Mouse (Mus musculus): ENCODE results near the gene Dnah11. TPM values are rescaled to one million over a fixed set of nuclear protein-coding genes. Genes with fewer than 3 reads are reported as not detected.

The Dnah11 gene
- polyA plus RNA-seq, 2 experiments, result 0.15 to 0.39 TPM

DNA sequence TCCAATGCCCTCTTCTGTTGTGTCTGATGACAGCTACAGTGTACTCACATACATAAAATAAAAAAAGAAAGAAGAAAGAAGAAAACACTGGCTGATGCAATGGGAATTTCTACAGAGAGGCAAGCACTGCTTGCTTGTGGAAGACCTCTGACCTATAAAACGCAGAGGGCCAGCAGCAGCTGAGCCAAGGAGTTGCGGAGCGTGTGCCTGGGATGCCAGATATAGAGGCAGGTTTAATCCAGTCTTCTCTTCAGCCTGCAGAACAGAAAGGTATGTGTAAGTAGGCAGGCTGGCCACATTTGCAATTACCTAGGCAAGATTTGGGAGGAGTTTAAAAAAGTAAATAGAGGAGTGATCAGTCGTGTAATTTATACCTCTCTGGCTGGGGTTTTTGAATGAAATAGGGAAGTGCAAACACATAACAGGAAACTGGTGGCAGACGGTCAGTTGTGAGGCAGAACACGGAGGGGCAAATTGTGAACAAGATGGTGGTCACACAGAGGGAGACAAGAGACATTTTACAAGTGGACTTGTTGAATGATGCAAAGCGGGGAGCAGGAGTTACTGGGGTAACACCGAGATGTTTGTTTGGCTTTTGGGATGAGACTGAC is 367.4 kb downstream of the Dnah11 start:
- no peak overlapping the region for H3K27ac ChIP-seq (replicated peaks; ENCODE audit: low read depth, low read length)
- TF ChIP-seq POLR2A (IDR thresholded peaks at IDR 0.05; ENCODE audit: borderline replicate concordance, extremely low read depth, insufficient read depth, insufficient read length), result no peak
- ATAC-seq (ENCODE audit: low FRiP score, low read depth), result no peak
- no peaks in the 10 kb centered on the region for H3K9me3 ChIP-seq (ENCODE audit: control insufficient read depth, low read length)
- no peak overlapping the region for H3K9ac ChIP-seq (ENCODE audit: low read depth, low read length, severe bottlenecking)
- WGBS, result 71% methylated on average over 8 of the region's 8 CpGs
- H3K27me3 ChIP-seq (ENCODE audit: control insufficient read depth, insufficient read depth, low read length), result no peaks in the 10 kb centered on the region
- H3K4me1 ChIP-seq (ENCODE audit: control insufficient read depth, insufficient read depth, low read length), result no peaks in the 10 kb centered on the region
- DNase-seq (ENCODE audit: low spot score), result no peak
- H3K4me2 ChIP-seq (replicated peaks; ENCODE audit: low read depth, low read length, severe bottlenecking), result no peak overlapping the region
- H3K36me3 ChIP-seq (ENCODE audit: control insufficient read depth, insufficient read depth, low read length), result no peaks in the 10 kb centered on the region
- H3K4me3 ChIP-seq (replicated peaks; ENCODE audit: low read length), result no peak overlapping the region

DNA sequence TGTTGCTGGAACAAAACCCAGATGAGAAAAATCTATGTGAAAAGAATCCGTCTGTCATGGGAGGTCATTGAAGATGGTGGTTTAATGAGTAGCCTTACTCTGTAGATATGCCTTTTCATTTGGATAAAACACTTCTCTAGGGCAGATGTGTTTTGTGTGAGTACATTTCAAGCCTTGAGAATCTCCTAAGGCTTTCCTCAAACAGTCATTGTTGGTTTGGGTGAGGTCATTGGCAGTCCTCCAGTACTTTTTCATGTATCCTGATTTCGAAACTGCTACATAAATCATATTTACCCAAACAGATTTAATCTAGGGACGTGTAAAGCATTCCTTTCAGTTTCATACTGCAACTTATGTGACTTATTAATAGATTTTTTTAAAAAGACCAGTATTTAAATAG is 370.5 kb downstream of the Dnah11 start:
- H3K9me3 ChIP-seq (ENCODE audit: control insufficient read depth, low read length), result no peaks in the 10 kb centered on the region
- WGBS, result 70% methylated on average over 3 of the region's 3 CpGs
- no peak overlapping the region for H3K4me3 ChIP-seq (replicated peaks; ENCODE audit: low read length)
- ATAC-seq (ENCODE audit: low FRiP score, low read depth) (no peak), DNase-seq (ENCODE audit: low spot score) (no peak)
- H3K9ac ChIP-seq (ENCODE audit: low read depth, low read length, severe bottlenecking), result no peak overlapping the region
- H3K4me2 ChIP-seq (replicated peaks; ENCODE audit: low read depth, low read length, severe bottlenecking), result no peak overlapping the region
- no peak for TF ChIP-seq POLR2A (IDR thresholded peaks at IDR 0.05; ENCODE audit: borderline replicate concordance, extremely low read depth, insufficient read depth, insufficient read length)
- no peak overlapping the region for H3K27ac ChIP-seq (replicated peaks; ENCODE audit: low read depth, low read length)
- H3K36me3 ChIP-seq (ENCODE audit: control insufficient read depth, insufficient read depth, low read length), result no peaks in the 10 kb centered on the region
- no peaks in the 10 kb centered on the region for H3K4me1 ChIP-seq (ENCODE audit: control insufficient read depth, insufficient read depth, low read length)
- no peaks in the 10 kb centered on the region for H3K27me3 ChIP-seq (ENCODE audit: control insufficient read depth, insufficient read depth, low read length)

Other genes starting within 250 kb of the Dnah11 start
- gene Sp4, start 102.4 kb upstream of the Dnah11 start, polyA plus RNA-seq (2012; rRNA removed), result 5.9 and 7.0 TPM in 2 replicates
- gene Sp4, start 102.4 kb upstream of the Dnah11 start, polyA plus RNA-seq (2014; fragmentation: Nextera tagmentation; extraction: Ambion mirVana), result 8.0 and 10.1 TPM in 2 replicates